Mouse (Mus musculus): ENCODE data around the gene Pi4ka. TPM values are rescaled to one million over a fixed set of nuclear protein-coding genes. Genes with fewer than 3 reads are reported as not detected.

Pi4ka gene
- polyA plus RNA-seq, 1 experiment = 16.7 TPM

GRCm38 (mm10) chr16:17261341-17261740 lies 144.8 kb downstream of the Pi4ka start:
- peaks cover 2% of the 10 kb centered on the region for H3K27me3 ChIP-seq (replicated peaks)
- H3K9me3 ChIP-seq = no peaks in the 10 kb centered on the region
- TF ChIP-seq GATA1 (IDR thresholded peaks at IDR 0.05; ENCODE audit: borderline replicate concordance, low read length) (no peak), FLI1 (IDR thresholded peaks at IDR 0.05; ENCODE audit: low read length) (no peak)
- H3K4me3 ChIP-seq (replicated peaks) = no peak overlapping the region
- H3K4me1 ChIP-seq = peaks cover 33% of the 10 kb centered on the region
- peaks cover 46% of the 10 kb centered on the region for H3K36me3 ChIP-seq (replicated peaks; ENCODE audit: low read length)

- TF ChIP-seq GATA1 (IDR thresholded peaks at IDR 0.05; ENCODE audit: borderline replicate concordance, low read length) (no peak), FLI1 (IDR thresholded peaks at IDR 0.05; ENCODE audit: low read length) (no peak)
- Histone ChIP-seq H3K4me3 (replicated peaks) (no peak overlapping the region), H3K4me1 (peaks cover 48% of the 10 kb centered on the region), H3K27me3 (replicated peaks) (no peaks in the 10 kb centered on the region), H3K9me3 (no peaks in the 10 kb centered on the region), H3K36me3 (replicated peaks; ENCODE audit: low read length) (peaks cover 61% of the 10 kb centered on the region)
Measured at GRCm38 (mm10) chr16:17258917-17259316, 147.2 kb downstream of the Pi4ka start.

GRCm38 (mm10) chr16:17257359-17257821 lies 148.7 kb downstream of the Pi4ka start:
- Histone ChIP-seq H3K36me3 (replicated peaks; ENCODE audit: low read length) (peaks cover 60% of the 10 kb centered on the region), H3K4me1 (peaks cover 63% of the 10 kb centered on the region), H3K27me3 (replicated peaks) (no peaks in the 10 kb centered on the region), H3K4me3 (replicated peaks) (no peak overlapping the region), H3K9me3 (no peaks in the 10 kb centered on the region)
- TF ChIP-seq GATA1 (IDR thresholded peaks at IDR 0.05; ENCODE audit: borderline replicate concordance, low read length) (no peak), FLI1 (IDR thresholded peaks at IDR 0.05; ENCODE audit: low read length) (no peak)

GRCm38 (mm10) chr16:17255270-17255669 lies 150.8 kb downstream of the Pi4ka start:
- Histone ChIP-seq H3K4me3 (replicated peaks) (no peak overlapping the region), H3K36me3 (replicated peaks; ENCODE audit: low read length) (peaks cover 42% of the 10 kb centered on the region), H3K9me3 (no peaks in the 10 kb centered on the region), H3K27me3 (replicated peaks) (no peaks in the 10 kb centered on the region), H3K4me1 (peaks cover 76% of the 10 kb centered on the region)
- TF ChIP-seq FLI1 (IDR thresholded peaks at IDR 0.05; ENCODE audit: low read length) (no peak), GATA1 (IDR thresholded peaks at IDR 0.05; ENCODE audit: borderline replicate concordance, low read length) (no peak)

GRCm38 (mm10) chr16:17254005-17254597 lies 152.0 kb downstream of the Pi4ka start:
- TF ChIP-seq GATA1 (IDR thresholded peaks at IDR 0.05; ENCODE audit: borderline replicate concordance, low read length) (no peak), FLI1 (IDR thresholded peaks at IDR 0.05; ENCODE audit: low read length) (no peak)
- peaks cover 83% of the 10 kb centered on the region for H3K4me1 ChIP-seq

GRCm38 (mm10) chr16:17252841-17253240 lies 153.3 kb downstream of the Pi4ka start:
- no peaks in the 10 kb centered on the region for H3K9me3 ChIP-seq
- H3K36me3 ChIP-seq (replicated peaks; ENCODE audit: low read length) = peaks cover 25% of the 10 kb centered on the region
- no peaks in the 10 kb centered on the region for H3K27me3 ChIP-seq (replicated peaks)
- H3K4me3 ChIP-seq (replicated peaks) = no peak overlapping the region
- peaks cover 75% of the 10 kb centered on the region for H3K4me1 ChIP-seq
- TF ChIP-seq FLI1 (IDR thresholded peaks at IDR 0.05; ENCODE audit: low read length) = no peak
- no peak for TF ChIP-seq GATA1 (IDR thresholded peaks at IDR 0.05; ENCODE audit: borderline replicate concordance, low read length)

More at GRCm38 (mm10) chr16:17254005-17254597, 152.0 kb downstream of the Pi4ka start:
- H3K27me3 ChIP-seq (replicated peaks) = no peaks in the 10 kb centered on the region
- H3K9me3 ChIP-seq = no peaks in the 10 kb centered on the region
- H3K4me3 ChIP-seq (replicated peaks) = no peak overlapping the region
- H3K36me3 ChIP-seq (replicated peaks; ENCODE audit: low read length) = peaks cover 37% of the 10 kb centered on the region

- Histone ChIP-seq H3K4me1 (peaks cover 74% of the 10 kb centered on the region), H3K4me3 (replicated peaks) (no peak overlapping the region), H3K36me3 (replicated peaks; ENCODE audit: low read length) (peaks cover 18% of the 10 kb centered on the region), H3K9me3 (no peaks in the 10 kb centered on the region), H3K27me3 (replicated peaks) (no peaks in the 10 kb centered on the region)
- TF ChIP-seq GATA1 (IDR thresholded peaks at IDR 0.05; ENCODE audit: borderline replicate concordance, low read length) = no peak
- no peak for TF ChIP-seq FLI1 (IDR thresholded peaks at IDR 0.05; ENCODE audit: low read length)
Measured at GRCm38 (mm10) chr16:17252086-17252726, 153.9 kb downstream of the Pi4ka start.

GRCm38 (mm10) chr16:17251539-17251938 lies 154.6 kb downstream of the Pi4ka start:
- Histone ChIP-seq H3K36me3 (replicated peaks; ENCODE audit: low read length) (peaks cover 15% of the 10 kb centered on the region), H3K9me3 (no peaks in the 10 kb centered on the region), H3K4me1 (peaks cover 70% of the 10 kb centered on the region), H3K27me3 (replicated peaks) (no peaks in the 10 kb centered on the region), H3K4me3 (replicated peaks) (no peak overlapping the region)
- TF ChIP-seq FLI1 (IDR thresholded peaks at IDR 0.05; ENCODE audit: low read length) (no peak), GATA1 (IDR thresholded peaks at IDR 0.05; ENCODE audit: borderline replicate concordance, low read length) (no peak)

GRCm38 (mm10) chr16:17249135-17249534 lies 157.0 kb downstream of the Pi4ka start:
- Histone ChIP-seq H3K4me3 (replicated peaks) (peak overlapping the region; percentile 80), H3K36me3 (replicated peaks; ENCODE audit: low read length) (no peaks in the 10 kb centered on the region)

GRCm38 (mm10) chr16:17247727-17248126 lies 158.4 kb downstream of the Pi4ka start:
- TF ChIP-seq GATA1 (IDR thresholded peaks at IDR 0.05; ENCODE audit: borderline replicate concordance, low read length) (no peak), FLI1 (IDR thresholded peaks at IDR 0.05; ENCODE audit: low read length) (no peak)
- no peaks in the 10 kb centered on the region for H3K9me3 ChIP-seq
- peaks cover 56% of the 10 kb centered on the region for H3K4me1 ChIP-seq
- no peak overlapping the region for H3K4me3 ChIP-seq (replicated peaks)
- H3K36me3 ChIP-seq (replicated peaks; ENCODE audit: low read length) = no peaks in the 10 kb centered on the region
- no peaks in the 10 kb centered on the region for H3K27me3 ChIP-seq (replicated peaks)

More at GRCm38 (mm10) chr16:17249135-17249534, 157.0 kb downstream of the Pi4ka start:
- peaks cover 60% of the 10 kb centered on the region for H3K4me1 ChIP-seq
- no peaks in the 10 kb centered on the region for H3K9me3 ChIP-seq
- no peaks in the 10 kb centered on the region for H3K27me3 ChIP-seq (replicated peaks)
- TF ChIP-seq GATA1 (IDR thresholded peaks at IDR 0.05; ENCODE audit: borderline replicate concordance, low read length) (no peak), FLI1 (IDR thresholded peaks at IDR 0.05; ENCODE audit: low read length) (no peak)
